Mouse (Mus musculus) B cell, adult (primary cell): ENCODE results near the gene Ssr4. TPM values are rescaled to one million over a fixed set of nuclear protein-coding genes. Genes with fewer than 3 reads are reported as not detected.

ENCODE experiments used
- total RNA-seq: library from RNA; stranded (reverse); gene quantifications from 4 replicates; pipeline ENCODE4 v1.2.4, GENCODE M21; 2023; ENCODE audit not compliant: inconsistent age

Ssr4 gene
- total RNA-seq, result 127 to 153 TPM (median 143 TPM) in 4 replicates

GRCm38 (mm10) chrX:73786364-73787224, at the start of gene Ssr4, which contains the start of gene Idh3g:
TSS of gene Ssr4 (plus strand) at chrX:73787028.
TSS of gene Idh3g (minus strand) at chrX:73786897.

GRCm38 (mm10) chrX:73756334-73757140, 30.3 kb upstream of the Ssr4 start, which contains the start of gene Plxnb3:
TSS of gene Plxnb3 (plus strand) at chrX:73757090.

GRCm38 (mm10) chrX:73774168-73774760, 12.6 kb upstream of the Ssr4 start, which contains the start of gene Srpk3:
TSS of gene Srpk3 (plus strand) at chrX:73774405.

GRCm38 (mm10) chrX:73824185-73825151, 37.6 kb downstream of the Ssr4 start, which contains the start of gene Pdzd4:
TSS of gene Pdzd4 (minus strand) at chrX:73824969.

Other genes with a start within 250 kb of the Ssr4 start
- gene Dusp9, start 147.6 kb upstream of the Ssr4 start, total RNA-seq, result 0.24 TPM in 1 of 4 replicates, not detected in the others
- gene Pnck, start 126.9 kb upstream of the Ssr4 start, total RNA-seq, result not detected in 4 replicates
- gene Slc6a8, start 113.9 kb upstream of the Ssr4 start, total RNA-seq, result 0.27 to 0.93 TPM (median 0.61 TPM) in 3 of 4 replicates, not detected in the other
- 130 to 149 TPM (median 134 TPM) in 4 replicates for gene Bcap31, start 70.9 kb upstream of the Ssr4 start, total RNA-seq
- 67.0 to 74.1 TPM (median 71.8 TPM) in 4 replicates for gene Abcd1, start 70.4 kb upstream of the Ssr4 start, total RNA-seq
- gene Plxnb3, start 29.9 kb upstream of the Ssr4 start, total RNA-seq, result 0.12 to 0.27 TPM in 2 of 4 replicates, not detected in the others
- 154 to 171 TPM (median 166 TPM) in 4 replicates for gene Srpk3, start 12.6 kb upstream of the Ssr4 start, total RNA-seq
- 148 to 158 TPM (median 152 TPM) in 4 replicates for gene Idh3g, start 131 bp upstream of the Ssr4 start, total RNA-seq
- 0.30 to 0.60 TPM (median 0.43 TPM) in 4 replicates for gene Pdzd4, start 37.9 kb downstream of the Ssr4 start, total RNA-seq
- not detected in 4 replicates for gene Avpr2, start 105.1 kb downstream of the Ssr4 start, total RNA-seq
- 14.4 to 17.2 TPM (median 15.6 TPM) in 4 replicates for gene L1cam, start 109.1 kb downstream of the Ssr4 start, total RNA-seq
- 340 to 368 TPM (median 352 TPM) in 4 replicates for gene Arhgap4, start 134.8 kb downstream of the Ssr4 start, total RNA-seq
- 59.3 to 63.7 TPM (median 61.0 TPM) in 4 replicates for gene Naa10, start 134.9 kb downstream of the Ssr4 start, total RNA-seq
- 30.6 to 51.2 TPM (median 33.3 TPM) in 4 replicates for gene Renbp, start 143.8 kb downstream of the Ssr4 start, total RNA-seq
- 105 to 124 TPM (median 116 TPM) in 4 replicates for gene Hcfc1, start 179.3 kb downstream of the Ssr4 start, total RNA-seq
- gene Irak1, start 236.9 kb downstream of the Ssr4 start, total RNA-seq, result 157 to 185 TPM (median 168 TPM) in 4 replicates